Mouse (Mus musculus) megakaryocyte, embryonic 14.5 days (primary cell): ENCODE results near the gene Trmt5.

Experiments
- FLI1 ChIP-seq: IDR thresholded peaks from 2 replicates; pipeline ENCODE4 v1.6.1; 2012; ENCODE audit warnings: low read length, inconsistent platforms, mixed read lengths
- GATA1 ChIP-seq: IDR thresholded peaks from 3 replicates; pipeline ENCODE4 v1.6.1; 2012; ENCODE audit warnings: mixed read lengths, low read length, inconsistent platforms, borderline replicate concordance

DNA sequence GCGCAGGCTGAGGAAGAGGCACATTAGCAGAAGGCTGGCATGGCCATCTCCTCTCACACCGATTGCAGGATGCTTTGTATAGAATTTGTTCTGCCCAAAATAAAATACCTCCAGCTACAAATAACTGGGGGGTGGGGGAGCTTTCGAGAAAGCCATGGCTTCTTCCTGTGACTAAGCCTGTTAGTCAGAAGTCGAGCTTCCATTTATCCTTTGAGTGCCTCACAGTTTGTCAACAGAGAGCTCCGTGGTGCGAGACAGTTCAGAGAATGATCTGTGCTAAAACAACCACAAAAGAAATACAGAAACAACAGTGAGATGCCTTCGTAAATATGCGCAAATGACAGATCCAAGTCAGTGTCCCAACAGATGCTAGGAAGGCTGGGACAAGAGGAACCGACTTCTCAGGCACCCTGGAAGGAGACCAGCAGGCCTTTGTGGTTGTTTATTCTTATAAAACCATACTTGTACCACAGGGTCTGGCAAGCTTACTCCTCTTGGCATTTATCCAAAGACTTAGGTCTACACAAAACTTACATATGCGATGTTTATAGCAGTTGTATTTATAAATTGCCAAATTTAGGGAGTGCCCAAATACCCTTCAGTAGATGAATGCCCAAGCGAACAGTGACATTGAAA, 9.1 kb upstream of the Trmt5 start:
- TF ChIP-seq GATA1 (no peak), FLI1 (no peak)
